In genomic region chr4:154057696-154058095, GRCm38 (mm10) we compare ENCODE assay signal across 28 mouse cellular contexts. TPM values are rescaled to one million over a fixed set of nuclear protein-coding genes. Genes with fewer than 3 reads are reported as not detected.
DNase-seq lines count a peak whose midpoint lies in the region; ATAC-seq and TF ChIP-seq lines count a peak whose summit lies in the region.
"Had no signal": no experiment of that assay in that cellular context is flagged by ENCODE, and none has a peak within 500 bp of the region (broad histone marks: within the 10 kb centered on the region; RNA-seq: fewer than 3 reads in every experiment).

No protein-coding gene starts in this region.

- 40% methylated on average over 4 of the region's 4 CpGs for WGBS in embryonic facial prominence, embryonic 13.5 days
- 66% methylated on average over 4 of the region's 4 CpGs for WGBS in embryonic facial prominence, embryonic 10.5 days
- whole genome bisulfite sequencing in limb, embryonic 14.5 days = 55% methylated on average over 4 of the region's 4 CpGs
- 71% methylated on average over 4 of the region's 4 CpGs for WGBS in limb, embryonic 10.5 days

- H3K27me3 ChIP-seq in embryonic facial prominence, embryonic 13.5 days = no peaks in the 10 kb centered on the region
- H3K27me3 ChIP-seq in embryonic facial prominence, embryonic 10.5 days (replicated peaks; ENCODE audit: low read depth, poor library complexity, severe bottlenecking) = 0 out of 2 replicates have a peak, but pooled peaks cover 4% of the 10 kb centered on the region
- H3K27me3 ChIP-seq in limb, embryonic 14.5 days (ENCODE audit: control insufficient read depth, insufficient read depth, low read length) = no peaks in the 10 kb centered on the region
- no peaks in the 10 kb centered on the region for H3K27me3 ChIP-seq in limb, embryonic 10.5 days (ENCODE audit: low read depth, poor library complexity, severe bottlenecking)

- no peak overlapping the region for H3K4me2 ChIP-seq in embryonic facial prominence, embryonic 13.5 days
- H3K4me2 ChIP-seq in limb, embryonic 14.5 days (replicated peaks; ENCODE audit: low read depth, low read length, severe bottlenecking) = no peak overlapping the region
- H3K4me2 ChIP-seq: forebrain, embryonic 12.5 days; heart, embryonic 13.5 days; hindbrain, embryonic 12.5 days had no signal

- H3K27ac ChIP-seq in embryonic facial prominence, embryonic 13.5 days = 0 out of 2 replicates have a peak overlapping the region, but pooled peaks have one; percentile 12
- H3K27ac ChIP-seq in embryonic facial prominence, embryonic 10.5 days (replicated peaks) = no peak overlapping the region
- no peak overlapping the region for H3K27ac ChIP-seq in limb, embryonic 14.5 days (replicated peaks; ENCODE audit: low read depth, low read length)
- no peak overlapping the region for H3K27ac ChIP-seq in limb, embryonic 10.5 days
- no peak overlapping the region for H3K27ac ChIP-seq in left cerebral cortex, adult 2 months
- H3K27ac ChIP-seq: forebrain, embryonic 12.5 days; heart, embryonic 13.5 days; hindbrain, embryonic 12.5 days had no signal

- ATAC-seq in embryonic facial prominence, embryonic 13.5 days (ENCODE audit: insufficient number of reproducible peaks, insufficient read depth, low FRiP score, low TSS enrichment, low read depth) = no peak
- ATAC-seq in limb, embryonic 14.5 days (ENCODE audit: low FRiP score, low read depth) = peak; percentile 41; the same call in 1 of the 2 replicates
- ATAC-seq: CD4-positive, CD25-positive, alpha-beta regulatory T cell, adult 4 months; forebrain, embryonic 16.5 days; hindbrain, embryonic 16.5 days; inflammation-experienced regulatory T-cells, adult 6 months; intestine, postnatal 0 days had no signal

- H3K9me3 ChIP-seq in embryonic facial prominence, embryonic 13.5 days = no peaks in the 10 kb centered on the region
- H3K9me3 ChIP-seq in embryonic facial prominence, embryonic 10.5 days = no peaks in the 10 kb centered on the region
- H3K9me3 ChIP-seq in limb, embryonic 14.5 days (ENCODE audit: control insufficient read depth, low read length) = no peaks in the 10 kb centered on the region
- H3K9me3 ChIP-seq in limb, embryonic 10.5 days (replicated peaks) = no peaks in the 10 kb centered on the region
- H3K9me3 ChIP-seq: forebrain, embryonic 12.5 days; G1E; heart, embryonic 13.5 days; hindbrain, embryonic 12.5 days had no signal

- intact Hi-C loops in heart, postnatal 25 days (cut with DNase I) = no loop called here
- intact Hi-C loops in left cerebral cortex, adult 2 months (cut with DNase I) = no loop called here

- no peak for TF ChIP-seq CTCF in left cerebral cortex, adult 2 months (IDR thresholded peaks at IDR 0.05)

- no peak overlapping the region for H3K9ac ChIP-seq in embryonic facial prominence, embryonic 13.5 days
- no peak overlapping the region for H3K9ac ChIP-seq in limb, embryonic 14.5 days (ENCODE audit: low read depth, low read length, severe bottlenecking)
- H3K9ac ChIP-seq: forebrain, embryonic 12.5 days; heart, embryonic 13.5 days; hindbrain, embryonic 12.5 days had no signal

- no peak overlapping the region for H3K4me3 ChIP-seq in embryonic facial prominence, embryonic 13.5 days
- H3K4me3 ChIP-seq in embryonic facial prominence, embryonic 10.5 days = no peak overlapping the region
- no peak overlapping the region for H3K4me3 ChIP-seq in limb, embryonic 14.5 days (replicated peaks; ENCODE audit: low read length)
- no peak overlapping the region for H3K4me3 ChIP-seq in limb, embryonic 10.5 days
- H3K4me3 ChIP-seq in left cerebral cortex, adult 2 months = no peak overlapping the region
- H3K4me3 ChIP-seq: forebrain, embryonic 12.5 days; heart, embryonic 13.5 days; hindbrain, embryonic 12.5 days had no signal

- no peaks in the 10 kb centered on the region for H3K36me3 ChIP-seq in embryonic facial prominence, embryonic 13.5 days
- H3K36me3 ChIP-seq in embryonic facial prominence, embryonic 10.5 days (replicated peaks) = no peaks in the 10 kb centered on the region
- H3K36me3 ChIP-seq in limb, embryonic 14.5 days (ENCODE audit: control insufficient read depth, insufficient read depth, low read length) = no peaks in the 10 kb centered on the region
- H3K36me3 ChIP-seq in limb, embryonic 10.5 days = no peaks in the 10 kb centered on the region
- H3K36me3 ChIP-seq: forebrain, embryonic 12.5 days; G1E; heart, embryonic 13.5 days; hindbrain, embryonic 12.5 days had no signal

- TF ChIP-seq POLR2A in limb, embryonic 14.5 days (IDR thresholded peaks at IDR 0.05; ENCODE audit: borderline replicate concordance, extremely low read depth, insufficient read depth, insufficient read length) = no peak

- peaks cover 24% of the 10 kb centered on the region for H3K4me1 ChIP-seq in embryonic facial prominence, embryonic 13.5 days
- H3K4me1 ChIP-seq in embryonic facial prominence, embryonic 10.5 days = no peaks in the 10 kb centered on the region; the same call in 1 of the 2 replicates
- 0 out of 2 replicates have a peak, but pooled peaks cover 2% of the 10 kb centered on the region for H3K4me1 ChIP-seq in limb, embryonic 14.5 days (ENCODE audit: control insufficient read depth, insufficient read depth, low read length)
- no peaks in the 10 kb centered on the region; the same call in 1 of the 2 replicates for H3K4me1 ChIP-seq in limb, embryonic 10.5 days
- H3K4me1 ChIP-seq: forebrain, embryonic 12.5 days; heart, embryonic 13.5 days; hindbrain, embryonic 12.5 days had no signal

- DNase-seq in embryonic facial prominence, embryonic 10.5 days (ENCODE audit: low spot score) = no peak
- peak; percentile 9 to 10 for DNase-seq in heart, adult 9 months (ENCODE audit: low spot score in 2 of 2)
- no peak for DNase-seq in heart, postnatal 25 days (ENCODE audit: low spot score)
- peak; percentile 56 for DNase-seq in limb, embryonic 14.5 days (ENCODE audit: low spot score)
- DNase-seq in limb, embryonic 10.5 days (ENCODE audit: low spot score) = no peak
- peak; percentile 19 for DNase-seq in gastrocnemius, postnatal 25 days
- DNase-seq in left cerebral cortex, adult 2 months (ENCODE audit: extremely low spot score in 1 of 2, low spot score in 2 of 2) = no peak
- DNase-seq: adrenal gland, postnatal 10 days; B cell, adult 2 months; cerebellum, adult 11-12 months; cerebellum, adult 9-10 months; cerebellum, postnatal 25 days; kidney, adult 8-10 months had no signal

RNA-seq across cellular contexts. Expression of gene Ccdc27, which starts 15.2 kb away (rescaled TPM):
- polyA plus RNA-seq in embryonic facial prominence, embryonic 13.5 days (2015; fragmentation: Nextera tagmentation; extraction: Ambion mirVana) = not detected in 2 replicates
- not detected in 2 replicates for polyA plus RNA-seq in embryonic facial prominence, embryonic 10.5 days (2016; fragmentation: Nextera tagmentation; extraction: Ambion mirVana)
- not detected for total RNA-seq in heart, postnatal 25 days (2021)
- not detected in 2 replicates for polyA plus RNA-seq in limb, embryonic 14.5 days (2012; rRNA removed)
- polyA plus RNA-seq in limb, embryonic 14.5 days (2014; fragmentation: Nextera tagmentation; extraction: Ambion mirVana) = 0.10 TPM in 1 of 2 replicates, not detected in the other
- polyA plus RNA-seq in limb, embryonic 10.5 days (2016; fragmentation: Nextera tagmentation; extraction: Ambion mirVana) = not detected in 2 replicates
- total RNA-seq in gastrocnemius, postnatal 25 days (2021) = not detected
- total RNA-seq in left cerebral cortex, adult 2 months (2021) = not detected
- total RNA-seq: adrenal gland, postnatal 10 days; G1E; heart, adult 18-20 months had no signal
- polyA plus RNA-seq: brain, embryonic 14.5 days; CD4-positive, CD25-positive, alpha-beta regulatory T cell, adult 4 months; cortical plate, adult 2 months; forebrain, embryonic 12.5 days; forebrain, embryonic 16.5 days; frontal cortex, adult 2 months; G1E; heart, embryonic 13.5 days; heart, postnatal 0 days; hindbrain, embryonic 12.5 days; hindbrain, embryonic 16.5 days; inflammation-experienced regulatory T-cells, adult 6 months had no signal

RNA-seq across cellular contexts. Expression of gene Smim1, which starts 31.7 kb away (rescaled TPM):
- polyA plus RNA-seq in embryonic facial prominence, embryonic 13.5 days (2015; fragmentation: Nextera tagmentation; extraction: Ambion mirVana) = 12.5 and 16.8 TPM in 2 replicates
- polyA plus RNA-seq in embryonic facial prominence, embryonic 10.5 days (2016; fragmentation: Nextera tagmentation; extraction: Ambion mirVana) = 19.3 and 24.5 TPM in 2 replicates
- 1 to 10 TPM; 5.8 to 5.9 TPM for total RNA-seq in heart, postnatal 25 days (2021)
- polyA plus RNA-seq in limb, embryonic 14.5 days (2012; rRNA removed) = 22.4 and 23.9 TPM in 2 replicates
- 20.6 and 20.7 TPM in 2 replicates for polyA plus RNA-seq in limb, embryonic 14.5 days (2014; fragmentation: Nextera tagmentation; extraction: Ambion mirVana)
- polyA plus RNA-seq in limb, embryonic 10.5 days (2016; fragmentation: Nextera tagmentation; extraction: Ambion mirVana) = 12.7 and 27.4 TPM in 2 replicates
- 1 to 10 TPM; 2.2 to 3.4 TPM for total RNA-seq in gastrocnemius, postnatal 25 days (2021)
- total RNA-seq in left cerebral cortex, adult 2 months (2021) = 10 to 100 TPM in 1 of 2 experiments, 1 to 10 TPM in 1; 7.6 to 11.7 TPM

RNA-seq across cellular contexts. Expression of gene Lrrc47, which starts 46.2 kb away (rescaled TPM):
- polyA plus RNA-seq in embryonic facial prominence, embryonic 13.5 days (2015; fragmentation: Nextera tagmentation; extraction: Ambion mirVana) = 20.1 and 21.4 TPM in 2 replicates
- polyA plus RNA-seq in embryonic facial prominence, embryonic 10.5 days (2016; fragmentation: Nextera tagmentation; extraction: Ambion mirVana) = 24.9 and 27.3 TPM in 2 replicates
- total RNA-seq in heart, postnatal 25 days (2021) = 10 to 100 TPM; 28.3 to 30.2 TPM
- polyA plus RNA-seq in limb, embryonic 14.5 days (2012; rRNA removed) = 49.2 and 59.0 TPM in 2 replicates
- 11.8 and 12.3 TPM in 2 replicates for polyA plus RNA-seq in limb, embryonic 14.5 days (2014; fragmentation: Nextera tagmentation; extraction: Ambion mirVana)
- 28.3 and 32.2 TPM in 2 replicates for polyA plus RNA-seq in limb, embryonic 10.5 days (2016; fragmentation: Nextera tagmentation; extraction: Ambion mirVana)
- total RNA-seq in gastrocnemius, postnatal 25 days (2021) = 10 to 100 TPM; 19.6 to 21.4 TPM
- total RNA-seq in left cerebral cortex, adult 2 months (2021) = 10 to 100 TPM; 56.9 to 79.2 TPM

Comparison
In these comparisons a context has a peak if more than half of its experiments do, and no peak if none do; other contexts are left out.
1. DNase-seq: peak in heart, adult 9 months (2 of 2), limb, embryonic 14.5 days (single experiment) and gastrocnemius, postnatal 25 days (single experiment); none in embryonic facial prominence, embryonic 10.5 days (single experiment), heart, postnatal 25 days (single experiment), limb, embryonic 10.5 days (single experiment) and left cerebral cortex, adult 2 months (0 of 2).